In genomic region chr11:62746001-62746533, GRCm38 (mm10) we compare ENCODE assay signal across 8 mouse cellular contexts. TPM values are rescaled to one million over a fixed set of nuclear protein-coding genes. Genes with fewer than 3 reads are reported as not detected.
DNase-seq lines count a peak whose midpoint lies in the region; ATAC-seq and TF ChIP-seq lines count a peak whose summit lies in the region.

No protein-coding gene starts in this region.

- H3K27ac ChIP-seq in forebrain, embryonic 14.5 days (ENCODE audit: low read depth, low read length) = no peak overlapping the region
- no peak overlapping the region for H3K27ac ChIP-seq in liver, embryonic 14.5 days

- DNase-seq in CD4-positive, CD25-positive, alpha-beta regulatory T cell, adult 2 months (ENCODE audit: low read depth, low spot score) = peak; percentile 65
- peak; percentile 69 for DNase-seq in forebrain, embryonic 14.5 days (ENCODE audit: low spot score)
- peak; percentile 55 to 70 for DNase-seq in heart, postnatal 14 days
- DNase-seq in kidney, postnatal 4 days = peak; percentile 76 to 85
- DNase-seq in liver, embryonic 14.5 days (ENCODE audit: low read depth in 3 of 3, low spot score in 3 of 3) = no peak
- DNase-seq in neural tube, embryonic 10.5 days (ENCODE audit: extremely low spot score, low spot score) = peak; percentile 66
- peak; percentile 48 for DNase-seq in testis, postnatal 14 days (ENCODE audit: low spot score)

- ATAC-seq in cerebellum, adult (ENCODE audit: insufficient number of reproducible peaks, low FRiP score, low TSS enrichment) = peak; percentile 87
- ATAC-seq in forebrain, embryonic 14.5 days = peak; percentile 87
- ATAC-seq in liver, embryonic 14.5 days (ENCODE audit: insufficient read depth) = no peak

- WGBS in forebrain, embryonic 14.5 days = 2% methylated on average over 27 of the region's 27 CpGs
- WGBS in liver, embryonic 14.5 days (ENCODE audit: insufficient replicate concordance) = 4% methylated on average over 27 of the region's 27 CpGs

- H3K4me1 ChIP-seq in forebrain, embryonic 14.5 days (ENCODE audit: control insufficient read depth, insufficient read depth, low read length) = no peaks in the 10 kb centered on the region
- H3K4me1 ChIP-seq in liver, embryonic 14.5 days (replicated peaks; ENCODE audit: control insufficient read depth in 2 of 2, insufficient read depth in 2 of 2, low read length in 1 of 2) = no peaks in the 10 kb centered on the region

- no peaks in the 10 kb centered on the region for H3K9me3 ChIP-seq in forebrain, embryonic 14.5 days (replicated peaks; ENCODE audit: control insufficient read depth, low read length)
- no peaks in the 10 kb centered on the region for H3K9me3 ChIP-seq in liver, embryonic 14.5 days (ENCODE audit: control insufficient read depth, low read length)

- H3K36me3 ChIP-seq in forebrain, embryonic 14.5 days (ENCODE audit: control insufficient read depth, insufficient read depth, low read length) = no peaks in the 10 kb centered on the region
- H3K36me3 ChIP-seq in liver, embryonic 14.5 days (replicated peaks; ENCODE audit: control insufficient read depth, insufficient read depth, low read depth) = no peaks in the 10 kb centered on the region

- H3K9ac ChIP-seq in forebrain, embryonic 14.5 days (ENCODE audit: low read length) = peak overlapping the region; percentile 37
- H3K9ac ChIP-seq in liver, embryonic 14.5 days (replicated peaks) = no peak overlapping the region

- no peak for TF ChIP-seq EP300 in liver, embryonic 14.5 days (IDR thresholded peaks at IDR 0.05; ENCODE audit: low read depth)

- intact Hi-C loops in heart, postnatal 14 days (cut with DNase I) = loop anchor here (10.0 kb wide), 1 partner anchor 419 kb away; no protein-coding TSS in a partner anchor

- H3K27me3 ChIP-seq in forebrain, embryonic 14.5 days (replicated peaks; ENCODE audit: control insufficient read depth, insufficient read depth, low read length) = no peaks in the 10 kb centered on the region
- peaks cover 10% of the 10 kb centered on the region for H3K27me3 ChIP-seq in liver, embryonic 14.5 days (ENCODE audit: control insufficient read depth, insufficient read depth, low read length)

- peak overlapping the region; percentile 32 for H3K4me3 ChIP-seq in forebrain, embryonic 14.5 days (ENCODE audit: low read depth, low read length)
- H3K4me3 ChIP-seq in liver, embryonic 14.5 days (ENCODE audit: insufficient read depth in 1 of 2, low read depth in 2 of 2, low read length in 2 of 2) = peak overlapping the region in 1 of 2 experiments; percentile 10; a peak in 1 of 4 replicates

- H3K4me2 ChIP-seq in forebrain, embryonic 14.5 days (ENCODE audit: low read length) = peak overlapping the region; percentile 62
- peak overlapping the region; percentile 46 for H3K4me2 ChIP-seq in liver, embryonic 14.5 days (ENCODE audit: low read depth)

- 0 out of 2 replicates have a peak, but pooled peaks have one; percentile 38 for TF ChIP-seq CTCF in liver, embryonic 14.5 days (IDR thresholded peaks at IDR 0.05; ENCODE audit: low read depth)

RNA-seq across cellular contexts. Expression of gene Gm10428, which starts 6.8 kb away (rescaled TPM):
- not detected in 2 replicates for polyA plus RNA-seq in forebrain, embryonic 14.5 days (2014; fragmentation: Nextera tagmentation; extraction: Ambion mirVana)
- not detected for total RNA-seq in heart, postnatal 14 days (2021)
- polyA plus RNA-seq in liver, embryonic 14.5 days (2012; rRNA removed) = not detected in 2 replicates
- polyA plus RNA-seq in liver, embryonic 14.5 days (2014; fragmentation: Nextera tagmentation; extraction: Ambion mirVana) = not detected in 2 replicates

RNA-seq across cellular contexts. Expression of gene Zfp287, which starts 14.4 kb away (rescaled TPM):
- 15.3 and 20.8 TPM in 2 replicates for polyA plus RNA-seq in forebrain, embryonic 14.5 days (2014; fragmentation: Nextera tagmentation; extraction: Ambion mirVana)
- 1 to 10 TPM; 2.8 to 3.0 TPM for total RNA-seq in heart, postnatal 14 days (2021)
- polyA plus RNA-seq in liver, embryonic 14.5 days (2012; rRNA removed) = 0.21 and 0.26 TPM in 2 replicates
- 0.22 and 0.42 TPM in 2 replicates for polyA plus RNA-seq in liver, embryonic 14.5 days (2014; fragmentation: Nextera tagmentation; extraction: Ambion mirVana)

RNA-seq across cellular contexts. Expression of gene Zfp286, which starts 43.2 kb away (rescaled TPM):
- polyA plus RNA-seq in forebrain, embryonic 14.5 days (2014; fragmentation: Nextera tagmentation; extraction: Ambion mirVana) = 33.6 and 37.5 TPM in 2 replicates
- 1 to 10 TPM; 1.0 to 1.4 TPM for total RNA-seq in heart, postnatal 14 days (2021)
- polyA plus RNA-seq in liver, embryonic 14.5 days (2012; rRNA removed) = 0.45 and 0.48 TPM in 2 replicates
- polyA plus RNA-seq in liver, embryonic 14.5 days (2014; fragmentation: Nextera tagmentation; extraction: Ambion mirVana) = 0.80 and 1.4 TPM in 2 replicates

Comparison
In these comparisons a context has a peak if more than half of its experiments do, and no peak if none do; other contexts are left out.
1. DNase-seq: peak in CD4-positive, CD25-positive, alpha-beta regulatory T cell, adult 2 months (single experiment), forebrain, embryonic 14.5 days (single experiment), heart, postnatal 14 days (2 of 2), kidney, postnatal 4 days (2 of 2), neural tube, embryonic 10.5 days (single experiment) and testis, postnatal 14 days (single experiment); none in liver, embryonic 14.5 days (0 of 3).
2. RNA of gene Zfp287, which starts 14.4 kb away (polyA plus RNA-seq): 15.3 to 20.8 TPM in forebrain, embryonic 14.5 days; 0.21 to 0.42 TPM in liver, embryonic 14.5 days; every median in the first group is over 10 times any median in the second.
3. RNA of gene Zfp286, which starts 43.2 kb away (polyA plus RNA-seq): 33.6 to 37.5 TPM in forebrain, embryonic 14.5 days; 0.45 to 1.4 TPM in liver, embryonic 14.5 days; every median in the first group is over 10 times any median in the second.